Mouse (Mus musculus) stomach, embryonic 16.5 days (tissue): ENCODE data around the gene Ypel4. TPM values are rescaled to one million over a fixed set of nuclear protein-coding genes. Genes with fewer than 3 reads are reported as not detected.

Experiments
- ATAC-seq: fragments of 200-750 bp; cut with Nextera tagmentation; 2 replicates; pipeline ENCODE4 v1.8.0; 2017; ENCODE audit warnings: moderate number of reproducible peaks, moderate TSS enrichment; ENCODE audit not compliant: insufficient read depth, low FRiP score
- H3K27ac ChIP-seq: fragments of 300-500 bp; sonication (generic); 2 replicates; pipeline ENCODE4 v1.5.1; 2014; ENCODE audit warnings: low read length
- H3K27me3 ChIP-seq: fragments of 300-500 bp; sonication (generic); 2 replicates; pipeline ENCODE4 v1.6.1; 2014; ENCODE audit warnings: low read length, control low read depth, mixed read lengths; ENCODE audit not compliant: control insufficient read depth, insufficient read depth
- H3K36me3 ChIP-seq: fragments of 300-500 bp; sonication (generic); 2 replicates; pipeline ENCODE4 v1.6.1; 2014; ENCODE audit warnings: low read length; ENCODE audit not compliant: control insufficient read depth, insufficient read depth
- H3K4me1 ChIP-seq: fragments of 300-500 bp; sonication (generic); 2 replicates; pipeline ENCODE4 v1.6.1; 2014; ENCODE audit warnings: low read length, control low read depth, mixed read lengths; ENCODE audit not compliant: control insufficient read depth, insufficient read depth
- H3K4me2 ChIP-seq: fragments of 300-500 bp; sonication (generic); 2 replicates; pipeline ENCODE4 v1.6.1; 2014; ENCODE audit warnings: low read depth, low read length, mixed read lengths
- H3K4me3 ChIP-seq: fragments of 300-500 bp; sonication (generic); replicated peaks from 2 replicates; pipeline ENCODE4 v1.5.1; 2014; ENCODE audit warnings: mild to moderate bottlenecking, low read length
- H3K9ac ChIP-seq: fragments of 300-500 bp; sonication (generic); 2 replicates; pipeline ENCODE4 v1.6.1; 2014; ENCODE audit warnings: low read length
- H3K9me3 ChIP-seq: fragments of 300-500 bp; sonication (generic); replicated peaks from 2 replicates; pipeline ENCODE4 v1.6.1; 2016; ENCODE audit warnings: low read length, control low read depth; ENCODE audit not compliant: control insufficient read depth
- WGBS: fragments of 180-500 bp; shearing (Covaris S2); extraction: QIAGEN DNeasy Blood & Tissue Kit; methylation state at CpG from one replicate; pipeline ENCODE4 v1.1.7; 2014; 5-methylcytosine and 5-hydroxymethylcytosine counted together
- microRNA counts: library from miRNA; unstranded; fragments of <30 nt; microRNA quantifications from one replicate; lab custom pipeline; 2016
- microRNA-seq: library from miRNA; unstranded; fragments of <30 nt; microRNA quantifications from one replicate; pipeline ENCODE4, GENCODE M21; 2016
- polyA plus RNA-seq: library from polyadenylated mRNA; unstranded; fragments of >200 nt; fragmentation: Nextera tagmentation; extraction: Ambion mirVana; gene quantifications from 2 replicates; pipeline ENCODE4 v1.2.1, GENCODE M21; 2015

Gene Ypel4
- polyA plus RNA-seq, 1 experiment from 2014 or later = 8.0 TPM

DNA sequence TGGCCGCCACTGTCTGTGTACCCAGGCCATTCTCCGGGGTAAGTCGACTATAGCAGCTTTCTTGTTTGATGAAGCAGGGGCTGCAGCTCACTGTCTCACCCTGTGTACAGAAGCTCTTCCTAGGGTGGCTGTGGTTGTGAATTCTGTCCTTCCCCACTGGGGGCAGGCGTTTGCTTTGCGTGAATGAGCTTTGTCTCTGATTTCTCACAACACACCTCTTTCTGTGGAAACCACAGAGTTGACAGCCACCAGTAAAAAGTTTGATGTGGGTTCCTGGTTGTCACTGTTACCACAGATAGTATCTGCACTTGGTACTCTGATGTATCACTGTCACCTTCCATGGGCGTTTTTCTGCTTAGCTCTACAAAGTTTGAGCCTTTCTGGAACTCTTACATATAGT, 45.4 kb downstream of the Ypel4 start:
- no peaks in the 10 kb centered on the region for H3K36me3 ChIP-seq
- no peak overlapping the region for H3K4me3 ChIP-seq
- H3K27me3 ChIP-seq = no peaks in the 10 kb centered on the region
- no peak for ATAC-seq
- 56% methylated on average over 6 of the region's 6 CpGs for WGBS
- H3K9ac ChIP-seq = no peak overlapping the region
- no peak overlapping the region for H3K27ac ChIP-seq
- no peak overlapping the region for H3K4me2 ChIP-seq
- H3K4me1 ChIP-seq = peaks cover 11% of the 10 kb centered on the region; the same call in 1 of the 2 replicates
- H3K9me3 ChIP-seq = no peaks in the 10 kb centered on the region

DNA sequence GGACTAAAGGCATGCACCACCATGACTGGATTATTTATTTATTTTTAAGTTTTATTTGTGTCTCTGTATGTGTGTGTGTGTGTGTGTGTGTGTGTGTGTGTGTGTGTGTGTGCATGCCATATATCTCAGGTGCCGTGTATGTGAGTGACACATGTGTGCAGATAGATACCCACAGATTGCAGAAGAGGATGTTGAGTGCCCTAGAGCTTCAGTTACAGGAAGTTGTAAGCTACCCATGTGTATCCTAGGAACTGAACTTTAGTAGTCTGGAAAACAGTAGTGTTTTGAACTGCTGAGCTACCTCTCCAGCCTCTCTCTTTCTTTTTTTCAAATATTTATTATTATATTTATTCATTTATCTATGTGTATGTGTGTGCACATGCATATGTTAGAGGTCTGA, 49.5 kb downstream of the Ypel4 start:
- Histone ChIP-seq H3K36me3 (no peaks in the 10 kb centered on the region), H3K27me3 (no peaks in the 10 kb centered on the region), H3K4me1 (peaks cover 4% of the 10 kb centered on the region; the same call in 1 of the 2 replicates), H3K27ac (peak overlapping the region; percentile 76), H3K9ac (no peak overlapping the region), H3K9me3 (no peaks in the 10 kb centered on the region), H3K4me2 (no peak overlapping the region), H3K4me3 (no peak overlapping the region)
- ATAC-seq = no peak
- 84% methylated on average over 1 of the region's 1 CpGs for WGBS

DNA sequence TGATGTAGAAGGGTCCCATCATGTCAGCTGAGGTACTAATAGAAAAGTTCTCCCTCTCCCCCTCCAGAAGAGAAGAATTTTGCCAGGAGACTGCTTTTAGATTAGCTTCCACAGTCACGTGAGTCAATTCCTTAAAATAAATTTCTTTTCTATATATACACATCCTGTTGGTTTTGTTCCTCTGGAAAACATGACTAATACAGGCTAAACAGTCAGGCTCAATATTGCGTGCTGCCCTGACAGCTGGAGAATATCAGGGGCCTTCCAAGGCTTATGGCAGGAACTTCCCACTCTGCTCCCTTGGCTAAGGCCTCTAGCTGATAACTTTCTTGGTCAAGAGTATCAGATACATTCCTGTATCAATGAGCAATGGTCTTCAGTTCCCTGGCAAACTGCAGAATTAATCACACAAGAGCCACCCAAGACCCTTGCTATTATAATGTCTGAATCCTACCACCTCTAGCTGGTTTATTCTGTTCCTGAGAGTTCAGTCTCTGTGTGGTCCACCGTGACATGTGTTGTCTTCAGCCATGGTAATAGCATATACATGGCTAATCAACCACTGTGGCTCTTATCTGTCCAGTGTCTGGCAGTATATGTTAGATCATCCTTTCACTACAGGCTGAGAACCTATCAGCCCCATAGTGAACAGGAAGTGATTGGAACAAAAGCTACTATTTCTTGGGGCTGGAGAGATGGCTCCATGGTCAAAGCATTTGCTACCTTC, 50.1 kb downstream of the Ypel4 start:
- no peak overlapping the region for H3K9ac ChIP-seq
- no peaks in the 10 kb centered on the region for H3K27me3 ChIP-seq
- H3K4me3 ChIP-seq = no peak overlapping the region
- peak; percentile 80 for ATAC-seq
- H3K9me3 ChIP-seq = no peaks in the 10 kb centered on the region
- peak overlapping the region; percentile 76 for H3K27ac ChIP-seq
- WGBS = 48% methylated on average over 3 of the region's 3 CpGs
- peaks cover 4% of the 10 kb centered on the region; the same call in 1 of the 2 replicates for H3K4me1 ChIP-seq
- H3K36me3 ChIP-seq = no peaks in the 10 kb centered on the region
- H3K4me2 ChIP-seq = no peak overlapping the region

MicroRNAs within 50 kb of the gene (microRNA counts, 519-probe panel; counts per million panel counts)
- 4,836 counts per million, percentile 100 among the panel's probes with 10 or more counts for microRNA mmu-miR-130a (lab: Ali Mortazavi, UCI)

Small RNAs within 50 kb of the gene (microRNA-seq; reads per million reads assigned to microRNA genes)
- gene Mir130a = 27,825 reads per million, percentile 98 among the genes with 10 or more reads in this experiment

Other genes with a start within 250 kb of the Ypel4 start
- gene Ctnnd1, start 83.3 kb upstream of the Ypel4 start, polyA plus RNA-seq = 75.7 and 84.4 TPM in 2 replicates
- gene Btbd18, start 75.0 kb upstream of the Ypel4 start, polyA plus RNA-seq = 0.26 TPM in 2 replicates
- gene Selenoh, start 63.3 kb upstream of the Ypel4 start, polyA plus RNA-seq = 184 and 203 TPM in 2 replicates
- gene Gm28635, start 56.0 kb upstream of the Ypel4 start, polyA plus RNA-seq = not detected in 2 replicates
- 27.2 and 28.3 TPM in 2 replicates for gene Med19, start 55.7 kb upstream of the Ypel4 start, polyA plus RNA-seq
- 125 and 127 TPM in 2 replicates for gene Tmx2, start 54.9 kb upstream of the Ypel4 start, polyA plus RNA-seq
- 36.9 and 40.0 TPM in 2 replicates for gene Zdhhc5, start 18.9 kb upstream of the Ypel4 start, polyA plus RNA-seq
- 26.6 and 28.4 TPM in 2 replicates for gene Clp1, start 6.7 kb upstream of the Ypel4 start, polyA plus RNA-seq
- gene Gm19426, start 9.6 kb downstream of the Ypel4 start, polyA plus RNA-seq = 5.7 and 6.3 TPM in 2 replicates
- gene Serping1, start 41.4 kb downstream of the Ypel4 start, polyA plus RNA-seq = 98.2 and 102 TPM in 2 replicates
- 67.7 and 68.9 TPM in 2 replicates for gene Ube2l6, start 64.8 kb downstream of the Ypel4 start, polyA plus RNA-seq
- gene Smtnl1, start 88.6 kb downstream of the Ypel4 start, polyA plus RNA-seq = 0.42 and 1.7 TPM in 2 replicates
- 36.7 and 45.6 TPM in 2 replicates for gene Timm10, start 92.9 kb downstream of the Ypel4 start, polyA plus RNA-seq
- gene Slc43a1, start 104.8 kb downstream of the Ypel4 start, polyA plus RNA-seq = 20.8 TPM in 2 replicates
- gene Rtn4rl2, start 152.7 kb downstream of the Ypel4 start, polyA plus RNA-seq = 0.37 TPM in 1 of 2 replicates, not detected in the other
- gene Slc43a3, start 202.5 kb downstream of the Ypel4 start, polyA plus RNA-seq = 37.3 and 41.9 TPM in 2 replicates
- gene Prg2, start 246.4 kb downstream of the Ypel4 start, polyA plus RNA-seq = 2.2 and 2.4 TPM in 2 replicates